Mouse (Mus musculus) bone marrow macrophage, adult 2 months (primary cell): ENCODE data around the gene Ipmk.

ENCODE experiments used
- CTCF ChIP-seq: IDR thresholded peaks from 2 replicates; pipeline ENCODE4 v1.5.1; 2012; ENCODE audit warnings: low read depth, mild to moderate bottlenecking, low read length, moderate library complexity
- POLR2A ChIP-seq: IDR thresholded peaks from 2 replicates; pipeline ENCODE4 v1.6.1; 2012; ENCODE audit warnings: mild to moderate bottlenecking, low read depth, low read length, borderline replicate concordance

- TF ChIP-seq CTCF, result no peak
- TF ChIP-seq POLR2A, result no peak
Observed at GRCm38 (mm10) chr10:71342030-71342805, 5.3 kb upstream of the Ipmk start.
